Mouse (Mus musculus) neutrophil, adult 59 days (primary cell): ENCODE measurements around the gene Apol7e. TPM values are rescaled to one million over a fixed set of nuclear protein-coding genes. Genes with fewer than 3 reads are reported as not detected.

Source experiments
- total RNA-seq, 2 experiments: library from RNA; stranded (reverse); gene quantifications; 1 replicate in 1 of 2; 2 replicates in 1 of 2; pipeline ENCODE4 v1.2.4; 2023

Apol7e gene
- not detected for total RNA-seq

GRCm38 (mm10) chr15:77698656-77699055 is at the start of gene Apol7e:
Apol7e (plus strand) TSS chr15:77698857.

GRCm38 (mm10) chr15:77728739-77729138 is 30.1 kb downstream of the Apol7e start, which contains the start of gene Apol9b:
Apol9b (plus strand) TSS chr15:77729039.

GRCm38 (mm10) chr15:77756848-77757247 is 58.2 kb downstream of the Apol7e start, which contains the start of gene Apol8:
Apol8 (minus strand) TSS chr15:77757003.

Other genes with a start within 250 kb of the Apol7e start
- not detected for gene Apol10a, start 221.8 kb upstream of the Apol7e start, total RNA-seq
- gene Apol11a, start 190.6 kb upstream of the Apol7e start, total RNA-seq = not detected
- not detected for gene Apol7c, start 165.5 kb upstream of the Apol7e start, total RNA-seq
- gene 1700025B11Rik, start 137.0 kb upstream of the Apol7e start, total RNA-seq = not detected
- gene Apol10b, start 102.7 kb upstream of the Apol7e start, total RNA-seq = not detected
- gene Gm36245, start 99.6 kb upstream of the Apol7e start, total RNA-seq = not detected
- under 1 TPM; 0.64 to 0.71 TPM for gene Apol11b, start 55.6 kb upstream of the Apol7e start, total RNA-seq
- gene Apol9b, start 30.2 kb downstream of the Apol7e start, total RNA-seq = not detected
- gene Apol8, start 58.1 kb downstream of the Apol7e start, total RNA-seq = 1 to 10 TPM; 5.1 to 8.3 TPM
- gene Myh9, start 143.3 kb downstream of the Apol7e start, total RNA-seq = 1,000 to 10,000 TPM; 1,538 to 1,599 TPM
- gene Txn2, start 230.1 kb downstream of the Apol7e start, total RNA-seq = 10 to 100 TPM; 68.0 to 69.7 TPM